Mouse (Mus musculus) forebrain, embryonic 16.5 days (tissue): Measurements from ENCODE around the gene Amz2. TPM values are rescaled to one million over a fixed set of nuclear protein-coding genes. Genes with fewer than 3 reads are reported as not detected.

Experiments used
- ATAC-seq: fragments of 200-750 bp; cut with Nextera tagmentation; 2 replicates; pipeline ENCODE4 v1.8.0; 2017; ENCODE audit warnings: mild to moderate bottlenecking, moderate library complexity
- H3K27ac ChIP-seq: fragments of 300-500 bp; sonication (generic); 2 replicates; pipeline ENCODE4 v1.5.1; 2014; ENCODE audit warnings: low read length, control low read depth
- H3K27me3 ChIP-seq: fragments of 300-500 bp; sonication (generic); replicated peaks from 2 replicates; pipeline ENCODE4 v1.6.1; 2014; ENCODE audit warnings: low read length; ENCODE audit not compliant: control insufficient read depth, insufficient read depth
- H3K36me3 ChIP-seq: fragments of 300-500 bp; sonication (generic); 2 replicates; pipeline ENCODE4 v1.6.1; 2014; ENCODE audit not compliant: control insufficient read depth, insufficient read depth
- H3K4me1 ChIP-seq: fragments of 300-500 bp; sonication (generic); replicated peaks from 2 replicates; pipeline ENCODE4 v1.6.1; 2014; ENCODE audit warnings: low read length; ENCODE audit not compliant: control insufficient read depth, insufficient read depth
- H3K4me2 ChIP-seq: fragments of 300-500 bp; sonication (generic); 2 replicates; pipeline ENCODE4 v1.6.1; 2014; ENCODE audit warnings: mild to moderate bottlenecking, low read length, control low read depth
- H3K4me3 ChIP-seq: fragments of 300-500 bp; sonication (generic); replicated peaks from 2 replicates; pipeline ENCODE4 v1.5.1; 2014; ENCODE audit warnings: mild to moderate bottlenecking, low read length, control low read depth
- H3K9ac ChIP-seq: fragments of 300-500 bp; sonication (generic); replicated peaks from 2 replicates; pipeline ENCODE4 v1.6.1; 2014; ENCODE audit warnings: low read depth, low read length, control low read depth
- H3K9me3 ChIP-seq: fragments of 300-500 bp; sonication (generic); 2 replicates; pipeline ENCODE4 v1.6.1; 2016; ENCODE audit warnings: low read length; ENCODE audit not compliant: control insufficient read depth
- WGBS: fragments of 180-500 bp; shearing (Covaris S2); extraction: QIAGEN DNeasy Blood & Tissue Kit; methylation state at CpG from one replicate; pipeline ENCODE4 v1.1.7; 2014; 5-methylcytosine and 5-hydroxymethylcytosine counted together
- polyA plus RNA-seq: library from polyadenylated mRNA; unstranded; fragments of >200 nt; fragmentation: Nextera tagmentation; extraction: Ambion mirVana; gene quantifications from 2 replicates; pipeline ENCODE4 v1.2.1, GENCODE M21; 2015

Amz2 gene
- polyA plus RNA-seq, 1 experiment from 2014 or later: 70.5 TPM

- no peak overlapping the region for H3K4me2 ChIP-seq
- H3K4me1 ChIP-seq: no peaks in the 10 kb centered on the region; the same call in 1 of the 2 replicates
- H3K27ac ChIP-seq: no peak overlapping the region
- H3K9ac ChIP-seq: no peak overlapping the region
- 89% methylated on average over 9 of the region's 9 CpGs for WGBS
- H3K27me3 ChIP-seq: no peaks in the 10 kb centered on the region
- H3K4me3 ChIP-seq: no peak overlapping the region
- ATAC-seq: no peak
- no peaks in the 10 kb centered on the region for H3K9me3 ChIP-seq
- 0 out of 2 replicates have a peak, but pooled peaks cover 3% of the 10 kb centered on the region for H3K36me3 ChIP-seq
Observed at GRCm38 (mm10) chr11:109392601-109393000, 33.1 kb upstream of the Amz2 start.

DNA sequence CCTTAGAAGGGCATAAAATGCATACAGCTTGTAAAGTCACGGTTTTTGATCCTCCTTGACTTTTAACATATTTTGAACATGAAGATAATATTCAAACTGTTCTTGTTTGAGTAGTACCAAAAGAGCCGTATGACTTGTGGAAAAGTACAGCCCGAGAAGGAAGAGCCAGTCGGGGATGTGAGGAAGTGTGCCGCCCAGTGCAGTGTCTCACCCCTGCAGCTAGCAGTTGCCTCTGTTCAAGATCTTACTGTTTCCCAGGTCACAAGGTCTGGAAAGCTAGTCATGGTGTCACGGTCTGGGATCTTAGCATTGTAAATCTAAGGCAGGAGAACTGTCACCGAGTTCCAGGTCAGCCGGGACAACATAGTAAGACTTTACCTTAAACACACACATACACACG is 31.0 kb upstream of the Amz2 start:
- Histone ChIP-seq H3K36me3 (0 out of 2 replicates have a peak, but pooled peaks cover 3% of the 10 kb centered on the region), H3K9me3 (no peaks in the 10 kb centered on the region), H3K9ac (no peak overlapping the region), H3K4me2 (no peak overlapping the region), H3K4me3 (no peak overlapping the region), H3K4me1 (no peaks in the 10 kb centered on the region), H3K27me3 (no peaks in the 10 kb centered on the region), H3K27ac (no peak overlapping the region)
- ATAC-seq: no peak
- WGBS: 93% methylated on average over 9 of the region's 9 CpGs

DNA sequence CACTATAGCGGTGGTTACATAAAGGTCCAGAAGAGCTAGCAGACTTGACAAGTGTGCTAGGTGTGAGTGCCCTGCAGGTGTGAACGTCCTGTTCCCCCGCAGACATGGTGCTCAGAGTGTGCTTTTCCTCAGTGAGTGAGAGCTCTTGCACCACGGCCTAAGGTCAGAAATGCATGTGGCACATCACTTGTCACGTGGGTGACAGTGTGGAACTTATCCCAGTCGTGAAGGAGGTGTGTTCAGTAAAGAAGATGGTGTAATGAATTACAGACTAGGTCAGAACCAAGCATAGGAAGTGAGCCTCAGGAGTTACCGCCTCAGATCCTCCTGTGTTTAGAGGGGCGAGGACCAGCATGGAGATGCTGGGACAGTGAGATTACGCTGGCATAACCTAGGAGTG is 30.5 kb upstream of the Amz2 start:
- Histone ChIP-seq H3K36me3 (0 out of 2 replicates have a peak, but pooled peaks cover 3% of the 10 kb centered on the region), H3K27ac (no peak overlapping the region), H3K9me3 (no peaks in the 10 kb centered on the region), H3K4me3 (no peak overlapping the region), H3K4me2 (no peak overlapping the region), H3K4me1 (no peaks in the 10 kb centered on the region), H3K9ac (no peak overlapping the region), H3K27me3 (no peaks in the 10 kb centered on the region)
- no peak for ATAC-seq
- 93% methylated on average over 9 of the region's 9 CpGs for WGBS

- 91% methylated on average over 5 of the region's 5 CpGs for WGBS
- no peaks in the 10 kb centered on the region for H3K36me3 ChIP-seq
- ATAC-seq: no peak
Observed at GRCm38 (mm10) chr11:109406431-109406830, 19.3 kb upstream of the Amz2 start.

GRCm38 (mm10) chr11:109410197-109410980 is 15.4 kb upstream of the Amz2 start:
- 89% methylated on average over 15 of the region's 15 CpGs for WGBS
- Histone ChIP-seq H3K4me2 (no peak overlapping the region), H3K9me3 (no peaks in the 10 kb centered on the region), H3K9ac (no peak overlapping the region), H3K27me3 (no peaks in the 10 kb centered on the region), H3K4me3 (no peak overlapping the region), H3K36me3 (no peaks in the 10 kb centered on the region), H3K27ac (no peak overlapping the region), H3K4me1 (no peaks in the 10 kb centered on the region)
- no peak for ATAC-seq

More at GRCm38 (mm10) chr11:109406431-109406830, 19.3 kb upstream of the Amz2 start:
- H3K4me3 ChIP-seq: no peak overlapping the region
- H3K4me2 ChIP-seq: no peak overlapping the region
- H3K4me1 ChIP-seq: no peaks in the 10 kb centered on the region
- no peaks in the 10 kb centered on the region for H3K27me3 ChIP-seq
- H3K27ac ChIP-seq: no peak overlapping the region
- H3K9ac ChIP-seq: no peak overlapping the region
- no peaks in the 10 kb centered on the region for H3K9me3 ChIP-seq

DNA sequence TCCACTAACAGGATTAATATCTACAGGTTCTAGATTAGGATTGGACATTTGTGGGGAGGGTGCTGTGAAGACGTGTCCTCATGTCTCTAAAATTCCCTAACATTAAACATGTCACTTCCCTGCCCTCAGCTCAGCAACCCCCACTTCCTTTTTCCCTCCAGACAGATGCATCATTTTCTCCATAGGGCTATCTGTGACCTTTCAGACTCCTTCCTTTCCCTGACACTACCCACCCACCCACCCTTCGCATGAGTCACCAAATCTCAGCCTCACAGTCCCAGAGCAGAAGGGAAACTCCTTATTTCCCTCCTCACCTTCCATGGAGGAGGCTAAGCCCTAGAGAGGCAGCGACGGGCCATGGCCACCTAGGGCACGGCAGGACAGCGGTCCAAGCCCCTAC is 12.1 kb upstream of the Amz2 start, which contains the start of gene 9930022D16Rik:
9930022D16Rik (plus strand) TSS at position 301 of the 400 bp plus-strand sequence.
- Histone ChIP-seq H3K27me3 (no peaks in the 10 kb centered on the region), H3K4me2 (no peak within 1 kb of the TSS), H3K9ac (no peak within 1 kb of the TSS), H3K4me3 (no peak within 1 kb of the TSS), H3K36me3 (no peaks in the 10 kb centered on the region), H3K9me3 (no peaks in the 10 kb centered on the region), H3K4me1 (no peaks in the 10 kb centered on the region), H3K27ac (no peak within 1 kb of the TSS)
- 90% methylated on average over 6 of the region's 6 CpGs for WGBS
- ATAC-seq: no peak

DNA sequence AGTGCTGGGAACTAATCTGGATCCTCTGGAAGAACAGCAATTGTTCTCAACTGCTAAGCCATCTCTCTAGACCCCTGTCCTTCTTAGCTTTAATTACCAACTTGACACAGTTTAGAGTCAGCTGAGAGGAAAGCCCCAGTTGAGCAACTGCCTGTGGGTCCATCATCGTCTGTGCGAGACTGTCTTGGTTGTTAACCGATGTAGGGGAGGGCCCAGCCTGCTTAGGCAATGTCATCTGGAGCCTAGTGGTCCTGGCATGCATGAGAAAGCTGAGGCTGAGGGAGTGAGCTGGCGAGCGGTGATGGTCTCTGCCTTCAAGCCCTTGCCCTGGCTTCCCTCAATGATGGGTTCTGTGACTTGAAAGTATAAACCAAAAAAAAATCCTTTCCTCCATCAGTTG is 10.9 kb upstream of the Amz2 start:
- ATAC-seq: no peak
- H3K27ac ChIP-seq: no peak overlapping the region

DNA sequence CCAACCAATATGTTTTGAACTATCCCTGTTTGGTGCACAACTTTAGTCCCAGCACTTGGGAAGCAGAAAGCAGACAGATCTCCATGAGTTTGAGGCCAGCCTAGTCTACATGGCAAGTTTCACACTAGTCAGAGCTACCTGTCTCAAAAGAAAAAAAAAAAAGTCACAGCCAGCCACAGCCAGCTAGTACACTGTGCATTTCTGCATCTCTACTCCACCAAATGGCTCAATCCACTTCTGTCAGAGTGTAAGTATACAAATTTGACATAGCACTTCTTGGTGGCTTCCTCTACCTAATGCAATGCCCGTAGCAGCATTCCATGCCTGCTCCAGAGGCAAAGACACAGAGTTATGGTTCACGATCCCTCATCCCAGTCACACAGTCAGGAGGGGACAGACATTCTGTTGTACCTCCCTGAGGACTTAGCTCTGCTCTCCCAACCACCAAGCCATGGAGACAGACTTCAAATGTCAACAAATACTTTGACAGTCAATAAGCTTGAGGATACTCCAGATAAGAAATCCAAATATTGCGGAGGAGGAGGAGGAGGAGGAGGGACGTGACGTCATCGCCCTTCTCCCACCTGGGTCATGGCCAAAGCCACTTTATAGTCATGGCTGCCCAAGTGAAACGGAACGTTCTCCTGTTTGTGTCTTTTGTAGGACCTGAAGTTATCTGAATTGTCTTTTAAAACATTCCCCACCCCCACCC is 8.9 kb upstream of the Amz2 start:
- Histone ChIP-seq H3K9ac (no peak overlapping the region), H3K4me3 (no peak overlapping the region), H3K36me3 (no peaks in the 10 kb centered on the region), H3K27ac (no peak overlapping the region), H3K9me3 (no peaks in the 10 kb centered on the region), H3K27me3 (no peaks in the 10 kb centered on the region), H3K4me1 (no peaks in the 10 kb centered on the region), H3K4me2 (no peak overlapping the region)
- ATAC-seq: no peak
- WGBS: 86% methylated on average over 7 of the region's 8 CpGs

More for the DNA sequence above, 10.9 kb upstream of the Amz2 start:
- WGBS: 91% methylated on average over 5 of the region's 5 CpGs
- H3K4me2 ChIP-seq: no peak overlapping the region
- H3K4me3 ChIP-seq: no peak overlapping the region
- H3K4me1 ChIP-seq: no peaks in the 10 kb centered on the region
- no peak overlapping the region for H3K9ac ChIP-seq
- H3K9me3 ChIP-seq: no peaks in the 10 kb centered on the region
- no peaks in the 10 kb centered on the region for H3K36me3 ChIP-seq
- H3K27me3 ChIP-seq: no peaks in the 10 kb centered on the region

GRCm38 (mm10) chr11:109417472-109418040 is 8.2 kb upstream of the Amz2 start:
- WGBS: 86% methylated on average over 9 of the region's 9 CpGs
- Histone ChIP-seq H3K36me3 (no peaks in the 10 kb centered on the region), H3K27me3 (no peaks in the 10 kb centered on the region), H3K27ac (no peak overlapping the region), H3K9ac (no peak overlapping the region), H3K4me2 (no peak overlapping the region), H3K9me3 (no peaks in the 10 kb centered on the region), H3K4me1 (no peaks in the 10 kb centered on the region), H3K4me3 (no peak overlapping the region)
- ATAC-seq: no peak
